Comparison of ENCODE assay signal across 18 mouse cellular contexts in genomic region chr5:117374372-117375049, GRCm38 (mm10). TPM values are rescaled to one million over a fixed set of nuclear protein-coding genes. Genes with fewer than 3 reads are reported as not detected.
DNase-seq lines count a peak whose midpoint lies in the region; ATAC-seq and TF ChIP-seq lines count a peak whose summit lies in the region.
"Had no signal": no experiment of that assay in that cellular context is flagged by ENCODE, and none has a peak within 500 bp of the region (broad histone marks: within the 10 kb centered on the region; RNA-seq: fewer than 3 reads in every experiment).

No protein-coding gene starts in this region.

- H3K4me1 ChIP-seq in megakaryocyte, embryonic 14.5 days = peaks cover 6% of the 10 kb centered on the region; the same call in 1 of the 2 replicates
- H3K4me1 ChIP-seq in bone marrow macrophage, adult 2 months (ENCODE audit: control insufficient read depth, insufficient read depth, low read length) = peaks cover 61% of the 10 kb centered on the region
- H3K4me1 ChIP-seq: forebrain, embryonic 15.5 days; hindbrain, embryonic 10.5 days had no signal

- no peaks in the 10 kb centered on the region for H3K79me2 ChIP-seq in myocyte (ENCODE audit: control insufficient read depth, insufficient read depth)

- no peaks in the 10 kb centered on the region for H3K9me3 ChIP-seq in megakaryocyte, embryonic 14.5 days
- H3K9me3 ChIP-seq: forebrain, embryonic 15.5 days; hindbrain, embryonic 10.5 days had no signal

- H3K27me3 ChIP-seq in megakaryocyte, embryonic 14.5 days (replicated peaks) = no peaks in the 10 kb centered on the region
- H3K27me3 ChIP-seq in myocyte (ENCODE audit: control insufficient read depth, insufficient read depth, insufficient read length) = no peaks in the 10 kb centered on the region
- H3K27me3 ChIP-seq: forebrain, embryonic 15.5 days had no signal

- TF ChIP-seq CTCF in bone marrow macrophage, adult 2 months (IDR thresholded peaks at IDR 0.05; ENCODE audit: low read depth, low read length) = no peak

- H3K4me3 ChIP-seq in megakaryocyte, embryonic 14.5 days (replicated peaks) = peak overlapping the region; percentile 74
- H3K4me3 ChIP-seq in bone marrow macrophage, adult 2 months (ENCODE audit: insufficient read depth, low read length) = no peak overlapping the region
- H3K4me3 ChIP-seq in myocyte = no peak overlapping the region
- H3K4me3 ChIP-seq: forebrain, embryonic 15.5 days; hindbrain, embryonic 10.5 days had no signal

- ATAC-seq in megakaryocyte, adult 5-6 weeks (ENCODE audit: poor library complexity, severe bottlenecking) = no peak
- ATAC-seq: forebrain, embryonic 15.5 days; midbrain, embryonic 16.5 days had no signal

- peak; percentile 44 for DNase-seq in layer of hippocampus, adult 9-11 months
- no peak for DNase-seq in layer of hippocampus, adult 8-10 months (ENCODE audit: low spot score in 2 of 2)
- no peak for DNase-seq in retina, postnatal 1 day
- DNase-seq: cerebellum, postnatal 25 days; gastrocnemius, postnatal 14 days; kidney, adult 2 months; kidney, postnatal 14 days; left cerebral cortex, postnatal 4 days; lung, embryonic 14.5 days; right cerebral cortex, postnatal 14 days; thymus, adult 18-20 months had no signal

- no peak overlapping the region for H3ac ChIP-seq in myocyte (ENCODE audit: control insufficient read depth, insufficient read length)

- peak overlapping the region; percentile 56 for H3K27ac ChIP-seq in bone marrow macrophage, adult 2 months (ENCODE audit: insufficient read depth, low read depth, low read length)
- H3K27ac ChIP-seq: forebrain, embryonic 15.5 days; hindbrain, embryonic 10.5 days had no signal

- no peak for TF ChIP-seq POLR2A in bone marrow macrophage, adult 2 months (IDR thresholded peaks at IDR 0.05; ENCODE audit: borderline replicate concordance, low read depth, low read length)
- peak; percentile 49 for TF ChIP-seq POLR2A in myocyte (IDR thresholded peaks at IDR 0.05; ENCODE audit: insufficient read length, low read depth)

- peaks cover 92% of the 10 kb centered on the region for H3K36me3 ChIP-seq in megakaryocyte, embryonic 14.5 days (replicated peaks; ENCODE audit: low read length)
- H3K36me3 ChIP-seq in myocyte (ENCODE audit: control insufficient read depth, insufficient read depth) = peaks cover 29% of the 10 kb centered on the region

- H3K4me2 ChIP-seq in myocyte (ENCODE audit: low read depth) = no peak overlapping the region
- H3K4me2 ChIP-seq: forebrain, embryonic 15.5 days; lung, embryonic 14.5 days had no signal

TF ChIP-seq in myocyte, 11 proteins besides CTCF, POLR2A, EP300 and RAD21:
- TF ChIP-seq MAX (IDR thresholded peaks at IDR 0.05; ENCODE audit: low read depth) = no peak
- TF ChIP-seq POLR2AphosphoS2 (IDR thresholded peaks at IDR 0.05; ENCODE audit: insufficient read length, low read depth) = peak; percentile 11

RNA-seq across cellular contexts. Expression of gene Rfc5, which starts 14.3 kb away (rescaled TPM):
- 10 to 100 TPM; 12.2 to 18.4 (median 16.2) TPM for total RNA-seq in layer of hippocampus, adult 8-10 months (2022)
- polyA plus RNA-seq in megakaryocyte, embryonic 14.5 days (2012; ENCODE audit: insufficient read depth, low replicate concordance) = 23.5 and 42.8 TPM in 2 replicates
- total RNA-seq in megakaryocyte, adult 5-6 weeks (2015) = 29.8 and 50.6 TPM in 2 replicates
- total RNA-seq in megakaryocyte, adult 5-6 weeks (2017) = 36.5 and 39.0 TPM in 2 replicates
- 16.9 and 27.2 TPM in 2 replicates for polyA plus RNA-seq in bone marrow macrophage, adult 2 months (2012; ENCODE audit: insufficient read depth, insufficient read length, missing spikeins)
- 13.6 TPM for polyA plus RNA-seq in myocyte (2012; fragmentation: generic; extraction: Trizol)

RNA-seq across cellular contexts. Expression of gene Wsb2, which starts 17.4 kb away (rescaled TPM):
- total RNA-seq in layer of hippocampus, adult 8-10 months (2022) = 100 to 1,000 TPM; 228 to 259 (median 247) TPM
- 7.5 and 29.6 TPM in 2 replicates for polyA plus RNA-seq in megakaryocyte, embryonic 14.5 days (2012; ENCODE audit: insufficient read depth, low replicate concordance)
- 15.5 and 21.3 TPM in 2 replicates for total RNA-seq in megakaryocyte, adult 5-6 weeks (2015)
- 28.3 and 36.1 TPM in 2 replicates for total RNA-seq in megakaryocyte, adult 5-6 weeks (2017)
- 45.4 and 47.3 TPM in 2 replicates for polyA plus RNA-seq in bone marrow macrophage, adult 2 months (2012; ENCODE audit: insufficient read depth, insufficient read length, missing spikeins)
- polyA plus RNA-seq in myocyte (2012; fragmentation: generic; extraction: Trizol) = 142 TPM

RNA-seq across cellular contexts. Expression of gene Ksr2, which starts 39.3 kb away (rescaled TPM):
- 10 to 100 TPM; 35.3 to 43.5 (median 40.3) TPM for total RNA-seq in layer of hippocampus, adult 8-10 months (2022)
- 0.03 and 0.12 TPM in 2 replicates for polyA plus RNA-seq in megakaryocyte, embryonic 14.5 days (2012; ENCODE audit: insufficient read depth, low replicate concordance)
- 0.13 TPM in 1 of 2 replicates, not detected in the other for total RNA-seq in megakaryocyte, adult 5-6 weeks (2015)
- under 0.01 TPM in 1 of 2 replicates, not detected in the other for total RNA-seq in megakaryocyte, adult 5-6 weeks (2017)
- polyA plus RNA-seq in bone marrow macrophage, adult 2 months (2012; ENCODE audit: insufficient read depth, insufficient read length, missing spikeins) = 0.28 and 0.32 TPM in 2 replicates
- polyA plus RNA-seq in myocyte (2012; fragmentation: generic; extraction: Trizol) = 0.02 TPM

RNA-seq across cellular contexts. Expression of gene Vsig10, which starts 55.6 kb away (rescaled TPM):
- 1 to 10 TPM; 2.1 to 4.8 (median 3.0) TPM for total RNA-seq in layer of hippocampus, adult 8-10 months (2022)
- 0.23 TPM in 1 of 2 replicates, not detected in the other for polyA plus RNA-seq in megakaryocyte, embryonic 14.5 days (2012; ENCODE audit: insufficient read depth, low replicate concordance)
- 1.4 and 3.9 TPM in 2 replicates for total RNA-seq in megakaryocyte, adult 5-6 weeks (2015)
- total RNA-seq in megakaryocyte, adult 5-6 weeks (2017) = 0.94 and 2.0 TPM in 2 replicates
- 1.4 and 2.3 TPM in 2 replicates for polyA plus RNA-seq in bone marrow macrophage, adult 2 months (2012; ENCODE audit: insufficient read depth, insufficient read length, missing spikeins)
- 2.2 TPM for polyA plus RNA-seq in myocyte (2012; fragmentation: generic; extraction: Trizol)
